Mouse (Mus musculus) MEL (cell line): ENCODE results near the gene Xkr7. TPM values are rescaled to one million over a fixed set of nuclear protein-coding genes. Genes with fewer than 3 reads are reported as not detected.

Experiments used
- DNase-seq: peaks from one replicate; pipeline ENCODE4 v3.0.0; 2011; ENCODE audit warnings: low read depth, low spot score
- H3K27ac ChIP-seq: 2 replicates; pipeline ENCODE4 v1.5.1; 2012; ENCODE audit warnings: low read depth, mild to moderate bottlenecking, control low read depth, low read length, moderate library complexity; ENCODE audit not compliant: control insufficient read depth
- H3K27me3 ChIP-seq, 2 experiments: fragments of 150-350 bp in 1 of 2; sonication (generic) in 1 of 2; 2 replicates each; pipeline ENCODE4 v1.6.1; 2012; ENCODE audit warnings: low read length in 2 of 2, mild to moderate bottlenecking in 2 of 2, improper control_type of control experiment in 1 of 2, moderate library complexity in 1 of 2; ENCODE audit not compliant: insufficient read depth in 2 of 2, control insufficient read depth in 1 of 2
- H3K36me3 ChIP-seq, 2 experiments: 2 replicates each; pipeline ENCODE4 v1.6.1; 2012 to 2014; ENCODE audit warnings: low read length in 2 of 2, improper control_type of control experiment in 1 of 2, inconsistent platforms in 1 of 2, mild to moderate bottlenecking in 1 of 2; ENCODE audit not compliant: insufficient read depth in 2 of 2, control insufficient read depth in 1 of 2
- H3K4me1 ChIP-seq, 2 experiments: fragments of 150-350 bp in 1 of 2; sonication (generic) in 1 of 2; 2 replicates each; pipeline ENCODE4 v1.6.1; 2012; ENCODE audit warnings: low read length in 2 of 2, improper control_type of control experiment in 1 of 2, mild to moderate bottlenecking in 1 of 2; ENCODE audit not compliant: insufficient read depth in 2 of 2, control insufficient read depth in 1 of 2
- H3K4me3 ChIP-seq, 2 experiments: fragments of 150-350 bp in 1 of 2; sonication (generic) in 1 of 2; 2 replicates each; pipeline ENCODE4 v1.5.1; 2012; ENCODE audit warnings: low read depth in 2 of 2, low read length in 2 of 2, mild to moderate bottlenecking in 2 of 2, moderate library complexity in 2 of 2, control low read depth in 1 of 2, improper control_type of control experiment in 1 of 2; ENCODE audit not compliant: control insufficient read depth in 1 of 2, insufficient read depth in 1 of 2
- H3K79me2 ChIP-seq: 2 replicates; pipeline ENCODE4 v1.6.1; 2012; ENCODE audit warnings: mild to moderate bottlenecking, low read length, moderate library complexity; ENCODE audit not compliant: control insufficient read depth, poor library complexity, insufficient read depth
- H3K9ac ChIP-seq: 2 replicates; pipeline ENCODE4 v1.6.1; 2012; ENCODE audit warnings: low read depth, mild to moderate bottlenecking, control low read depth, low read length, moderate library complexity; ENCODE audit not compliant: control insufficient read depth, poor library complexity, severe bottlenecking
- H3K9me3 ChIP-seq: fragments of 150-350 bp; sonication (generic); replicated peaks from 2 replicates; pipeline ENCODE4 v1.6.1; 2012; ENCODE audit warnings: mild to moderate bottlenecking, low read length, improper control_type of control experiment, moderate library complexity; ENCODE audit not compliant: insufficient read depth
- CHD1 ChIP-seq: IDR thresholded peaks from 2 replicates; pipeline ENCODE4 v1.6.1; 2012; ENCODE audit warnings: low read depth, mild to moderate bottlenecking, inconsistent platforms, low read length, improper control_type of control experiment
- CTCF ChIP-seq, 3 experiments: IDR thresholded peaks in 2 of 3; conservative IDR thresholded peaks in 1 of 3; 2 replicates each; pipeline ENCODE4 v1.5.1; 2011 to 2012; ENCODE audit warnings: low read length in 3 of 3, low read depth in 2 of 3, mild to moderate bottlenecking in 2 of 3, improper control_type of control experiment in 1 of 3, inconsistent platforms in 1 of 3, mixed read lengths in 1 of 3, moderate library complexity in 1 of 3; ENCODE audit not compliant: control insufficient read depth in 1 of 3, insufficient read depth in 1 of 3, poor library complexity in 1 of 3, severe bottlenecking in 1 of 3
- ELF1 ChIP-seq: IDR thresholded peaks from 2 replicates; pipeline ENCODE4 v1.6.1; 2014; ENCODE audit warnings: low read depth, mild to moderate bottlenecking, inconsistent platforms, low read length, improper control_type of control experiment, moderate library complexity
- ETS1 ChIP-seq: IDR thresholded peaks from 2 replicates; pipeline ENCODE4 v1.6.1; 2012; ENCODE audit warnings: low read depth, mild to moderate bottlenecking, inconsistent platforms, low read length, improper control_type of control experiment, moderate library complexity
- GATA1 ChIP-seq: IDR thresholded peaks from 2 replicates; pipeline ENCODE4 v1.6.1; 2011; ENCODE audit warnings: low read depth, low read length, improper control_type of control experiment
- KAT2A ChIP-seq: conservative IDR thresholded peaks from 2 replicates; pipeline ENCODE4 v1.6.1; 2012; ENCODE audit warnings: low read depth, low read length, improper control_type of control experiment, inconsistent platforms
- MAX ChIP-seq: IDR thresholded peaks from 2 replicates; pipeline ENCODE4 v1.6.1; 2011; ENCODE audit warnings: low read length, improper control_type of control experiment
- MEF2A ChIP-seq: IDR thresholded peaks from 2 replicates; pipeline ENCODE4 v1.6.1; 2014; ENCODE audit warnings: low read depth, mild to moderate bottlenecking, inconsistent platforms, low read length, improper control_type of control experiment; ENCODE audit not compliant: poor library complexity, insufficient replicate concordance, severe bottlenecking; ENCODE audit errors: extremely low read depth
- MXI1 ChIP-seq: IDR thresholded peaks from 2 replicates; pipeline ENCODE4 v1.6.1; 2011; ENCODE audit warnings: mild to moderate bottlenecking, low read depth, low read length, improper control_type of control experiment
- MYC ChIP-seq: IDR thresholded peaks from 2 replicates; pipeline ENCODE4 v1.6.1; 2011; ENCODE audit warnings: low read depth, mild to moderate bottlenecking, low read length, improper control_type of control experiment, moderate library complexity
- POLR2A ChIP-seq, 2 experiments: IDR thresholded peaks; 2 replicates each; pipeline ENCODE4 v1.6.1; 2011 to 2012; ENCODE audit warnings: low read length in 2 of 2, mild to moderate bottlenecking in 2 of 2, control low read depth in 1 of 2, improper control_type of control experiment in 1 of 2, low read depth in 1 of 2, moderate library complexity in 1 of 2; ENCODE audit not compliant: control insufficient read depth in 1 of 2, insufficient read depth in 1 of 2, poor library complexity in 1 of 2
- SMC3 ChIP-seq: IDR thresholded peaks from 2 replicates; pipeline ENCODE4 v1.6.1; 2011; ENCODE audit warnings: low read depth, low read length, improper control_type of control experiment
- TAL1 ChIP-seq: IDR thresholded peaks from 2 replicates; pipeline ENCODE4 v1.6.1; 2012; ENCODE audit warnings: mild to moderate bottlenecking, inconsistent platforms, low read length, moderate library complexity, mixed read lengths
- TBP ChIP-seq: IDR thresholded peaks from 2 replicates; pipeline ENCODE4 v1.8.0; 2011; ENCODE audit warnings: low read depth, low read length, improper control_type of control experiment
- USF2 ChIP-seq, 2 experiments: IDR thresholded peaks; 2 replicates each; pipeline ENCODE4 v1.6.1; 2011 to 2012; ENCODE audit warnings: improper control_type of control experiment in 2 of 2, low read length in 2 of 2, borderline replicate concordance in 1 of 2, inconsistent platforms in 1 of 2, low read depth in 1 of 2, mild to moderate bottlenecking in 1 of 2; ENCODE audit not compliant: insufficient read depth in 1 of 2
- ZC3H11A ChIP-seq: IDR thresholded peaks from 2 replicates; pipeline ENCODE4 v1.6.1; 2012; ENCODE audit warnings: low read depth, mild to moderate bottlenecking, inconsistent platforms, low read length, improper control_type of control experiment
- ZMIZ1 ChIP-seq: IDR thresholded peaks from 2 replicates; pipeline ENCODE4 v1.6.1; 2012; ENCODE audit warnings: low read depth, mild to moderate bottlenecking, inconsistent platforms, low read length, improper control_type of control experiment, moderate library complexity
- polyA plus RNA-seq, 2 experiments: library from polyadenylated mRNA; stranded (reverse) in 1 of 2; unstranded in 1 of 2; fragments of >175 nt in 1 of 2; fragments of >200 nt in 1 of 2; gene quantifications; 2 replicates each; pipeline versions ENCODE4 v1.2.1 to v1.2.4; 2012; ENCODE audit warnings: low replicate concordance in 2 of 2, low read depth in 1 of 2; ENCODE audit not compliant: insufficient read length in 2 of 2, insufficient read depth in 1 of 2, missing spikeins in 1 of 2
- total RNA-seq: library from RNA; depleted of rRNA; stranded (reverse); fragments of 300-350 nt; gene quantifications from 2 replicates; pipeline ENCODE4 v1.2.3, GENCODE M21; 2012

Gene Xkr7
- total and polyA plus RNA-seq, 3 experiments: not detected

DNA sequence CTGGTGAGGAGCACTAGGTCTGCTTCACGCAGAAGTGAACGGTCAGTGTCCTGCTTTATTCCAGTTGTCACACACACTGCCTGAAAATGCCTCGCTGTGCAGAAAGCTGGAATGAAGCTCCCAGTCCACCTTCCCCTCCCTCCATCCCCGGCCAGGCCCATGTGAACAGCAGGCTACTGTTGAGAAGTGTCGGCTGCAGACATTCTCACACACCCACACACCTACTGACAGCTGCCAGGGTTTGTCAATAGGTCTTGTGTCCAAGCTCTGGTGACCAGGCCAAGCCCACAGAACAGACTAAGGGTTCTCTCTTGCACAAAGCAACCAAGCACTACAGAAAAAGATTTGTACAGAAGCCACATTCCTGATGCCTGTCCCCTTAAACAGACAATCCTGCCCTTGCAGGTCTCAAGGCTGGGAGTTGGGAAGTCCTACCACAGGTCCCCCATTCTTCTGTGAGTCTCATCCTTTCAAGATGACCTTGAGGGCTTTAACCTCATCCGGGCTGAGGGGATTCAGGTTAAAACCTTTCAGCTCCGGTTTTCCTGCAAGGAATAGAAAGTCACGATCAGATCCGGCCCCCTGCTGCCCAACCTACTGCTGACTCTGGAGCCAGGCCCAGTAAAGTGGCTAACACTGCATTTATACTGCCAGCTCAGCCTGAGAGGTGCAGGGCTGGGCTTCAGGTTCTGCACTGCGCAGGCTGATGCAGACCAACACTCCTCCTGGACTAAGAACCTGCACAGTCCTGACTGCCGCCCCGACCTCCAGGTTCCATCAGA is 22.3 kb upstream of the Xkr7 start:
- Histone ChIP-seq H3K36me3 (peaks cover 0 to 12% of the 10 kb centered on the region in 2 experiments; a peak in 2 of 4 replicates), H3K79me2 (peaks cover 2% of the 10 kb centered on the region), H3K4me1 (no peaks in the 10 kb centered on the region), H3K27ac (no peak overlapping the region), H3K9ac (no peak overlapping the region)
- no peak for TF ChIP-seq ZC3H11A
- no peak for TF ChIP-seq POLR2A (IDR thresholded peaks at IDR 0.05; ENCODE audit: control insufficient read depth in 1 of 2, insufficient read depth in 1 of 2, low read depth in 1 of 2, low read length in 2 of 2, poor library complexity in 1 of 2)
- TF ChIP-seq ETS1: no peak
- TF ChIP-seq SMC3: no peak
- TF ChIP-seq ZMIZ1: no peak
- TF ChIP-seq ELF1: no peak
- no peak for TF ChIP-seq CTCF (IDR thresholded peaks at IDR 0.05 in 2 of 3, conservative IDR thresholded peaks at IDR 0.05 in 1 of 3; ENCODE audit: control insufficient read depth in 1 of 3, insufficient read depth in 1 of 3, low read depth in 2 of 3, low read length in 3 of 3, poor library complexity in 1 of 3, severe bottlenecking in 1 of 3)
- TF ChIP-seq GATA1: no peak
- TF ChIP-seq, all 39 proteins: peak for 0
- Histone ChIP-seq H3K4me3 (no peak overlapping the region), H3K9me3 (no peaks in the 10 kb centered on the region), H3K27me3 (no peaks in the 10 kb centered on the region)
- DNase-seq: no peak

GRCm38 (mm10) chr2:153013724-153014515 is 17.7 kb upstream of the Xkr7 start:
- TF ChIP-seq MYC (no peak), TAL1 (no peak), ETS1 (no peak), CHD1 (no peak), ELF1 (no peak), TBP (no peak), USF2 (IDR thresholded peaks at IDR 0.05; ENCODE audit: borderline replicate concordance in 1 of 2, insufficient read depth in 1 of 2, low read depth in 1 of 2, low read length in 2 of 2) (no peak), KAT2A (no peak), MEF2A (no peak), MXI1 (no peak), MAX (no peak)
- Histone ChIP-seq H3K4me3 (peak overlapping the region; percentile 80 to 94), H3K27me3 (peaks cover 0 to 5% of the 10 kb centered on the region in 2 experiments), H3K36me3 (peaks cover 0 to 10% of the 10 kb centered on the region in 2 experiments; a peak in 2 of 4 replicates), H3K9ac (peak overlapping the region; percentile 73), H3K79me2 (peaks cover 9% of the 10 kb centered on the region), H3K4me1 (no peaks in the 10 kb centered on the region), H3K9me3 (no peaks in the 10 kb centered on the region), H3K27ac (no peak overlapping the region)
- DNase-seq: no peak
